Mouse (Mus musculus) megakaryocyte progenitor cell, adult 5-6 weeks (primary cell): ENCODE measurements around the gene Rassf10. TPM values are rescaled to one million over a fixed set of nuclear protein-coding genes. Genes with fewer than 3 reads are reported as not detected.

Experiments
- ATAC-seq: replicated peaks from 2 replicates; pipeline ENCODE4 v1.8.0; 2016; ENCODE audit warnings: mild to moderate bottlenecking, moderate TSS enrichment, inconsistent platforms; ENCODE audit not compliant: poor library complexity
- total RNA-seq, 2 experiments: library from RNA; stranded (forward) in 1 of 2; stranded (reverse) in 1 of 2; fragments of 157-497, 149-512 nt in 1 of 2; fragments of 200-1000 nt in 1 of 2; gene quantifications; 2 replicates each; pipeline versions ENCODE4 v1.2.3 to v1.2.4; 2015 to 2017

Rassf10 gene
- total RNA-seq, 2 experiments from 2014 or later: 0.08 to 0.10 TPM

DNA sequence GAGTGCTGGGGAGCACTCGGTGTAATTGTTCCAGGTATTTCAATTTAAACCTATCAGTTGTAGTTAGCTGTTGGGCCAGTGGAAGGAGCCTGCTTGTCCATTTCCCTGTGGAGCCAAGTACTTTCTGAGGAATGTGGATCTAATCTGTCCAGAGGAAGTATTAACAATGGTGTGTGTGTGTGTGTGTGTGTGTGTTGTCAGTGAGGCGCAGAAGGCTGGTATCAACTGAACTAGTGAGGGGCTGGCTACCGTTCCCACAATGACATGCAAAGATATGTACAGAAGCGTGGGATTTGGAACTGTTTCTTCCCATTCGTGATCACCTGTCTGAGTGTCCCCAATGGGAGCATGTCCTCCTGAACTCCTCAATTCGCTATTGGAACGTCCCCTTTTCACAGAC, 3.2 kb downstream of the Rassf10 start:
- no peak for ATAC-seq

DNA sequence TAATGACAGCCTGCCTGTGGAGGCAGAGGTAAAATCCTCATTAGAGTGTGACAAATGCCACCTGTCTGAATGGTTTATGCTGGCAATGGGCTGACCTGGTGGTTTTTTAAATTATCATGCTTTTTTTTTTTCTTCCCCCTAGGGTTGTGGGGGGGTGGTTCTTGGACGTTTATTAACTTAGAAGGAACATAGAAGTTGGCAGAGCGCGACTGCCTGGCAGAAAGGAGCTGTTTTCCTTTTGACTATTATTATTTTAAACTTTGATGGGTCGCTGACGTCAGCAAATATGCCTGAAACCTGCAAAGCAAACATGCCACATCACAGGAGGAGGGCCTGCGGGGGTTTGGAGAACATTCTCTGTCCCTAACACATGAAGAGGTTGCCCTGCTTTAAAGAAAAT, 3.9 kb downstream of the Rassf10 start:
- ATAC-seq: no peak

DNA sequence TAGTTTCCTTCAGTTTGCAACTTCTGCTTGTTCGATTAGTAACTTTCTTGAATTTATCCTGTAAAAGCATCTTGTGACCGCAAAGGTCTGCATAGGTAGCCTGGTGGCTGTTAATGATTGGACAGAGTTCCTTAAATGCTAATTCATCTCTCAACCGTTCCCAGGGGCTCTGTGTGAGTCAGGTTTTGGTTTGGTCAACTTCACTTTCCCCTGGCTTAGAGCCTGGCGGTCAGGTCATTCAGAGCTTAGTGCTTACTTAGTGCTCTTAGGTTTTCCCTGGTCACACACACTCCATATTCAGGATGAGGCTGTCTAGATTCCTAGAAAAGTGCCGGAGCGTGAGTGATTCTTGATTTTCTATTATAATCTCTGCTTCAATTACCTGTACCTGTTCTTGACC, 12.6 kb downstream of the Rassf10 start:
- no peak for ATAC-seq

DNA sequence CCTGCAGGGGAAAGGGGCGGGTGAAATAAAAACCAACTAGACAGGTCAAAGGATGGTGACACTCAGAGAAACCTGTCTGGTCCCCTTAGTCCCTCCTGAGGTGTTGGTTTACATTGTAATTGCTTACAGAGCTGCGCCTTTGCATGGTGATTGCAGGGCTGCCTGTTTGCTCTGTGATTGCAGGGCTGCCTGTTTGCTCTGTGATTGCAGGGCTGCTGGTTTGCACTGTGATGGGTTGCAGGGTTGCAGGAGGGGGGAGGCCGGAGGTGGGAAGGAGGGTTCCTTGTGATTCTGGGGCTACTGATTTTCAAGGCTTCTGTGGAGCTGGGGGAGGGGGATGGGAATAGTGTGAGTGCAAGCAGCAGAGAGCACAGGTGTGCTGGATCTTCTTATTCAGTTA, 13.0 kb downstream of the Rassf10 start:
- no peak for ATAC-seq

DNA sequence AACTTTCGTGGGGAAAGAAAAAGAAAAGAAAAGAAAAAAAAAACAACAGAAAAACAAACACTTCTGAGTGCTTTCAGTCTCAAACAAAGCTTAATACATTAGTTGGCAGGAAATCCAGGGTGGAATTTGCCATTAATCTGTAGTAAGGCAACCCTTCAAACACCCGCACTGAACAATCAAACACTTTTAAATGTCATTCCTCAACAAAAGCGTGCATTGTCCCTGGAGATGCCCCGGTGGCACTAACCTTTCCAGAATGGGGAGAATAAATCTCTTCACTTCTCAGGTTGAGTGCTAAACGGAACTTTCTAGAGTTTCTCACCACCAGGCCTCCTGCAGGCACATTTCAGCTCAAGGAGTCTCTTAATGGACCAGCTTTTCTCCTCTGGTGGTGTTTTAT, 29.6 kb downstream of the Rassf10 start:
- no peak for ATAC-seq

DNA sequence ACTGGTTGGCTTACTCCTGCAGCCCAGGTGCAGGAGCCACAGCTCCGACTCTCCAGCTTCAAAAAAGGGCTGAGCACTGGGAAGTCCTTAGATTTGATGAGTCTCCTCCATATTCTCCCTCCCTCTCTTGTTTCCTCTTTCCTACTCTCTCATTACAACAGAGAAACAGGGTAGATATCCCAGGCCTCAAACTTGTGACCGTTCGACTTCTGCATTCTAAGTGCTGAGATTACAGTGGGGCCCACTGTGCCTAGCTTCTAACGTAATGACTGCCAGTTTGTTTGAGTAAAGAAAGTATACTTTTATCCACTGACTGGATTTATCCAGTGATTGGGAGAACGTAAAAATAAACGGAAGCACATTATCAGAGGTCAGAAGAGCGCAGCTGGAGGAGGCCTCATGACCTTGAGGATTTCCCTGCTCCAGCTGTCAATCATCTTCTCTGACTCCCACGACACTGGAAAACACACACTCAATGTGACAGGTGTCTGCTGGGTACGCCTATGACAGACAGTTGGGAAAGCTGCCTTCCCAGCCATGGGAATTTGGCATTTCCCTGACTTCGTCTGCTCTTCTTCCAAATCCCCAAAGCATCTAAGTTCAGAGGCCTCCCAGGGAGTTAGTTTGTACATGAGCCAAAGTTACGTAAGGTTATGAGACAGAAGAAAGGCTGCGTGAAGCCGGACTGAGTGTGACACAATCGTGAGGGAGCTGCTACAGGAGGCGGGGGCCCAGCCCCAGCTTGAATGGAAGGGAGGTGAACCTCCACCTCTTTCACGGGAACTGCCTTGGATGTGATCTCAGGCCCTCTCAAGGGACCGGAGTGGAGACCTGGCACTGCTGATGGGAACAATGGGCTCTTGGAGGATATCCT, 31.2 kb downstream of the Rassf10 start:
- peak; percentile 85 for ATAC-seq

DNA sequence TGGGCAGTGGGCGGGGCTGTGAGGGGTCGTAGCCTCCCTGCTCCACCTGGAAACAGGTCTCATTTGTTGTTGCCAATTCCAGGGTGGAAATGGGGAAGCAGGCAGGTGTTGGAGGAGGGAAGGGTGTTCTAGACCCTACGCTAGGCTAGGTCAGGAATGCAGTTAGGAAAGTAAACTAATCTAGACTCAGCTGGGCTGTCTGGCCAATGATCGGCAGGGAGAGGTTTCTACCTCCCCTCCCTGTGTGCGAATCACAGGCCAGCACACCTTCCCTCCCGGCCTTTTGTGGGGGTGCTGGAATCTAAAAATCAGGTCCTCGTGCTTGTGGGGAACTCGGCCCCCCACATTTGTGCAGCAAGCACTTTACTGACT, 31.8 kb downstream of the Rassf10 start:
- 0 out of 2 replicates have a peak, but pooled peaks have one; percentile 9 for ATAC-seq

DNA sequence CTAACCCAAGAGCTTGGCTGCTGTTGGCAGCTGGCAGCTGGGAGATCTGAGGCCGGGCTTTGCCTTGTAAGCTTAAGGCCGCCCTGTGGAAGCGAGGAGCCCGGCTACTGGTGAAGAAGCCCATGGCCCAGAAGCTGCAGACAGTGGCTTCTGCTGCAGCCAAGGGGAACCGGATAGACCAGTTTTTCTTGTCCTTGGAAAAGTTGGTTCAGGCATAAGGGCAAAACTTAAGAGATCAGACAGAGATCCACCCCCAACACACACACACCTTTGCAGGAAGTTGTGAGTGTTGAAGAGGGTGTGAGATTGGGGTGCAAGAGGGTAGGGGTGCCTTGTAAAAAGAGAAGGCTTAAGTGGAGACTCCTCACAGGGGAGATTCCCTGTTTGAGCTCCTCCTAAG, 39.2 kb downstream of the Rassf10 start:
- ATAC-seq: no peak

DNA sequence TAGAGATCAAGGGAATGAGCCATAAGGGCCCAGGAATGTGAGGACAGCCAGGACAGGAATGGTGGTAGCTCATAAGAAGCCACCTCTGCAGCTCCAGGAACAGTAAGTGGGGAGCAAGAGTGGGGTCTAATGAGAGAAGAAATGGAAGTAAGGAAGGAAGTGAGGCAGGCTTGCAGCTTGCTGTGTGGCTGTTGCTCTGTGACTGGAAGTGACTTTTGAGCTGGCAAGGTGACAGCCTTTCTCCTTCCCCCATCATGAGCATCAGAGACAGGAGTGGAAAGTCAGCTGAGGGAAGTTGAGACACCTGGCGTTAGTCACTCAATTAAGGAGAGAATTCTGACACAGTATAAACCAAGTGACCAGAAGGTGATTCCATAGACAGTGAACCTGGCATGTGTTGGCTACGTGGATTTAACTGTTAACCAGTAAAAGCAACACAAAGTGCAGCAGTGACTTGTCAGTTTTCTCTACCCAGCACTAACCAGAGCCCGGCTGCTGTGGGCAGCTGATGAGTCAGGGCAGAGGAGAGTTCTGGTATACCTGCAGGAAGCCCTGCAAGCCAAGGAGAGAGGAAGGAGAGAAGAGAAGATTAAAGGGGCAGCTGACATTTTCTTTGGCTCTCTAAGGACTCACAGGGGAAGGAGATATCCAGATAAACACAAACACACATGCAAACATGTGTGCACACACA, 49.9 kb downstream of the Rassf10 start:
- peak; percentile 37; the same call in 1 of the 2 replicates for ATAC-seq

DNA sequence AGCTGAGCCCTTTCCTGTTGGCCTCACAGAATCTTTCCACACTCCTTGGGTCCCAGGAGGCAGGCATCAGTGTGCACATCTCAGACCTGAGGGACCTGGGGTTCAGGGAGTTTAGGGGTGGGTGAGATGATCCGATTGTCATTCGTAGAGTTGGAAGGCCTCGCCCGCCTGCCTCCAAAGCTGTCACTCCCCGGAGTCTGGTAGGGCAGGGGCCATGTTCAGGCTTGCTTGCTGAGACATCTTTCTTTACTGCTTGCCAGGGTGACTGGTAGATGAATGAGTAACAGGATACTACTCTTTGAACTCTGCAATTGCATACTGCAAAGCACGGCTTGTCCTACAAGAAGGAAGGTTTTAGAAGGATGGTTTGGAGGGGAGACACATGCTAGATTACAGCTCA, 52.0 kb downstream of the Rassf10 start:
- ATAC-seq: no peak
